Mouse (Mus musculus): ENCODE data around the gene Ypel4. TPM values are rescaled to one million over a fixed set of nuclear protein-coding genes. Genes with fewer than 3 reads are reported as not detected.

The Ypel4 gene
- polyA plus RNA-seq (2014; fragmentation: Illumina TruSeq; extraction: RNeasy Lipid Tissue Mini Kit (QIAGEN cat#74804); ENCODE audit: low read depth, low replicate concordance), result not detected

DNA sequence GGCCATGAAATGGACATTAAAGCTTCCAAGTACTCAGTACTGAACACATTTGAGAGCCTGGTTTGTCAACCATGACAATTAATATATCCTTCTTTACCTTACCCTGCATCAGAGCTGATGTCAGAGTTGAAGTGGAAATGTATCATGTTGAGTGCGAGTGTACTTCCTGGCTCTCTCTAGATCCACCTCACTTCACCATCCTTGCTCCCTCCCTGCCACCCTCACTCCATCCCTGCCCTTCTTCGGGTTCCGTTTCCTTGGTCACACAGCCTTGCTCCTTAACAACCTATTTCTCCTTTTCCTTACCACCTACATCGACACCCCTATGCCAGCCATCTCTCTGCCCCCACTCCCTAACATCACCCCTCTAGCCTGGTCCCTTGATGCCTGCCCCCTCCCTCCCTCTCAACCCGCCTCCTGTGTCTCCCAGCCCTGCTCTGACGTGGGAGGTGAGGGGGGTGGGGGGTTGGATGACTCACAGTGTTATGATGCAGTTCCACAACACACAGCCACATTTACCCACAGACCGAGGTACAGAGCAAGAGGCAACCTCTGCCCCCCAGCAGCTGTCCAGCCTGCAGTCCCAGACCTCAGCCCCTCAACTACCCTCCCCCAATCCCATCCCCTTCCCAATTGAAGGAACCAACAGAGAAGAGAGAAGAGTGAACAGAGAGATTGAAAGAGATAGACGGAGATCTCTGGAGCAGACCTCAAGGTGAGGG, at the start of gene Ypel4:
TSS of gene Ypel4 (plus strand) at position 480 of the 722 bp plus-strand sequence.

DNA sequence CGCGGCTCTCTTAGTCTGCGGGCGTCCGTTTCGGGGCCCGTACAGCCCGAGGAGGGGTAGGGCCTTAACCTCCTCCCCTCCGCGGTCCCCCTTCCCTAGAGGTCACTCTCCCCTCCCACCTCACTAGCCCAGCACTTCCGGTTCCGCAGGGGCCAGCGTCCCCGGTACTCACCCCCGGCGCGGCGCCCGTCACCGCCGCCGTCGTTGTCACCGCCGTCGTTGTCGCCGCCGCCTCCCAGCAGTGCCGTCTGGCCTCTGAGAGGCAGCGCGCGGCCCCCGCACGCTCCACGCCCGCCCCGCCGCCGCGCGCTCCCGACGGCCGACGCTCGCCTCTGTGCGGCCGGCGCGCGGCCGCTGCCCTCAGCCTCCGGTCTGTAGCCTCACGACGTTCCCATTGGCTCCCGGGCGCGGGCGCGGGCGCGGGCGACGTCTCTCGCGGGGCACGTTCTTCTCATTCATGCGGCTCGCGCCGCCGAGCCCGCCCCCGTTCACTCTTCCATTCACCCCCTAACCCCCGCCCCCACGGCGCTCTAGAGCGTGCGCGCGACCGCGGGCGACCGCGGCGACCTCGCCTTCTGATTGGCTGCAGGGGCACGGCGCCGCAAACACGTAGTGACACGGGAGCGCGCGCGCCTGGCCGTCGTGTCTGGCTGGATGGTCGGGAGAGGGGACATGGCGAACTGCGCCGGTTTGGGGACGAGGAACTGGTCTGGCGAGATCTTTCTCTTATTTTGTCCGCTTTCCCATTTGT, 18.9 kb upstream of the Ypel4 start, which contains the start of gene Zdhhc5:
TSS of gene Zdhhc5 (minus strand) at position 370 of the 751 bp plus-strand sequence.

GRCm38 (mm10) chr2:84727172-84727858, 6.5 kb upstream of the Ypel4 start, which contains the start of gene Clp1:
Gene Clp1 (minus strand): TSS chr2:84727350.

GRCm38 (mm10) chr2:84743561-84743960, 9.7 kb downstream of the Ypel4 start, which contains the start of gene Gm19426:
Gene Gm19426 (minus strand): TSS chr2:84743655.

DNA sequence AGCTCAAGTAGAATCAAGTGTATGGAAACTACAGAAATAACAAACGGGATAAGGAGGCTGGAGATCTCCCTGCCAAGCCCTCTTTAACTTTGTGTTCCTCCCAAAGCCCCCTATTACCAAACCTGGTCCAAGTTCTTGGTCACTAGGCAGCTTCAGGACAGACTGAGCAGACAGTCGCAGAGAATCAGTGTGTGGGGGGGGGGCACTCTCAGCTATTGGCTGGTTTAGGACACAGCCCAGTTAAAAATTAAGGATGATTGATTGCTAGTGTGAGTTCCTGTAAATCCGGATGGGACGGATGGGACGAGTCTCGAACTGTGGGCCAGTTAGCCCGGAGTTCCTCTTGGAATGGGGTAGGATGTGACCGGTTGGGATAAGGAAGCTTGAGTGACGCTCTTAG, 41.4 kb downstream of the Ypel4 start, which contains the start of gene Serping1:
TSS of gene Serping1 (minus strand) at position 204 of the 400 bp plus-strand sequence.

Other genes with a start within 250 kb of the Ypel4 start
- 200 TPM for gene Ctnnd1, start 83.3 kb upstream of the Ypel4 start, polyA plus RNA-seq (2014; fragmentation: Illumina TruSeq; extraction: RNeasy Lipid Tissue Mini Kit (QIAGEN cat#74804); ENCODE audit: low read depth, low replicate concordance)
- gene Btbd18, start 75.0 kb upstream of the Ypel4 start, polyA plus RNA-seq (2014; fragmentation: Illumina TruSeq; extraction: RNeasy Lipid Tissue Mini Kit (QIAGEN cat#74804); ENCODE audit: low read depth, low replicate concordance), result not detected
- gene Selenoh, start 63.3 kb upstream of the Ypel4 start, polyA plus RNA-seq (2014; fragmentation: Illumina TruSeq; extraction: RNeasy Lipid Tissue Mini Kit (QIAGEN cat#74804); ENCODE audit: low read depth, low replicate concordance), result 10.5 TPM
- gene Gm28635, start 56.0 kb upstream of the Ypel4 start, polyA plus RNA-seq (2014; fragmentation: Illumina TruSeq; extraction: RNeasy Lipid Tissue Mini Kit (QIAGEN cat#74804); ENCODE audit: low read depth, low replicate concordance), result not detected
- gene Med19, start 55.7 kb upstream of the Ypel4 start, polyA plus RNA-seq (2014; fragmentation: Illumina TruSeq; extraction: RNeasy Lipid Tissue Mini Kit (QIAGEN cat#74804); ENCODE audit: low read depth, low replicate concordance), result 45.8 TPM
- gene Tmx2, start 54.9 kb upstream of the Ypel4 start, polyA plus RNA-seq (2014; fragmentation: Illumina TruSeq; extraction: RNeasy Lipid Tissue Mini Kit (QIAGEN cat#74804); ENCODE audit: low read depth, low replicate concordance), result 203 TPM
- 79.5 TPM for gene Zdhhc5, start 18.9 kb upstream of the Ypel4 start, polyA plus RNA-seq (2014; fragmentation: Illumina TruSeq; extraction: RNeasy Lipid Tissue Mini Kit (QIAGEN cat#74804); ENCODE audit: low read depth, low replicate concordance)
- 18.6 TPM for gene Clp1, start 6.7 kb upstream of the Ypel4 start, polyA plus RNA-seq (2014; fragmentation: Illumina TruSeq; extraction: RNeasy Lipid Tissue Mini Kit (QIAGEN cat#74804); ENCODE audit: low read depth, low replicate concordance)
- gene Gm19426, start 9.6 kb downstream of the Ypel4 start, polyA plus RNA-seq (2014; fragmentation: Illumina TruSeq; extraction: RNeasy Lipid Tissue Mini Kit (QIAGEN cat#74804); ENCODE audit: low read depth, low replicate concordance), result not detected
- 26.3 TPM for gene Serping1, start 41.4 kb downstream of the Ypel4 start, polyA plus RNA-seq (2014; fragmentation: Illumina TruSeq; extraction: RNeasy Lipid Tissue Mini Kit (QIAGEN cat#74804); ENCODE audit: low read depth, low replicate concordance)
- 8.4 TPM for gene Ube2l6, start 64.8 kb downstream of the Ypel4 start, polyA plus RNA-seq (2014; fragmentation: Illumina TruSeq; extraction: RNeasy Lipid Tissue Mini Kit (QIAGEN cat#74804); ENCODE audit: low read depth, low replicate concordance)
- not detected for gene Smtnl1, start 88.6 kb downstream of the Ypel4 start, polyA plus RNA-seq (2014; fragmentation: Illumina TruSeq; extraction: RNeasy Lipid Tissue Mini Kit (QIAGEN cat#74804); ENCODE audit: low read depth, low replicate concordance)
- gene Timm10, start 92.9 kb downstream of the Ypel4 start, polyA plus RNA-seq (2014; fragmentation: Illumina TruSeq; extraction: RNeasy Lipid Tissue Mini Kit (QIAGEN cat#74804); ENCODE audit: low read depth, low replicate concordance), result 2.6 TPM
- gene Slc43a1, start 104.8 kb downstream of the Ypel4 start, polyA plus RNA-seq (2014; fragmentation: Illumina TruSeq; extraction: RNeasy Lipid Tissue Mini Kit (QIAGEN cat#74804); ENCODE audit: low read depth, low replicate concordance), result 0.36 TPM
- not detected for gene Rtn4rl2, start 152.7 kb downstream of the Ypel4 start, polyA plus RNA-seq (2014; fragmentation: Illumina TruSeq; extraction: RNeasy Lipid Tissue Mini Kit (QIAGEN cat#74804); ENCODE audit: low read depth, low replicate concordance)
- gene Slc43a3, start 202.5 kb downstream of the Ypel4 start, polyA plus RNA-seq (2014; fragmentation: Illumina TruSeq; extraction: RNeasy Lipid Tissue Mini Kit (QIAGEN cat#74804); ENCODE audit: low read depth, low replicate concordance), result 31.6 TPM
- not detected for gene Prg2, start 246.4 kb downstream of the Ypel4 start, polyA plus RNA-seq (2014; fragmentation: Illumina TruSeq; extraction: RNeasy Lipid Tissue Mini Kit (QIAGEN cat#74804); ENCODE audit: low read depth, low replicate concordance)

Data from kidney, adult 10 weeks (tissue).